Mouse (Mus musculus): Measurements from ENCODE around the gene Pkib. TPM values are rescaled to one million over a fixed set of nuclear protein-coding genes. Genes with fewer than 3 reads are reported as not detected.
A peak's percentile ranks its signal among the peaks of the same experiment; 100 is the strongest.

Pkib gene
- polyA plus RNA-seq, 1 experiment = 69.2 TPM

- H3K4me3 ChIP-seq (ENCODE audit: insufficient read depth, low read length) = no peak overlapping the region
- H3K4me1 ChIP-seq (ENCODE audit: control insufficient read depth, insufficient read depth, low read length) = peaks cover 28% of the 10 kb centered on the region
- TF ChIP-seq CTCF (IDR thresholded peaks at IDR 0.05; ENCODE audit: low read depth, low read length) = no peak
- TF ChIP-seq POLR2A (IDR thresholded peaks at IDR 0.05; ENCODE audit: borderline replicate concordance, low read depth, low read length) = no peak
- peak overlapping the region; percentile 76 for H3K27ac ChIP-seq (ENCODE audit: insufficient read depth, low read depth, low read length)
Measured at GRCm38 (mm10) chr10:57722363-57722762, 90.6 kb downstream of the Pkib start.

DNA sequence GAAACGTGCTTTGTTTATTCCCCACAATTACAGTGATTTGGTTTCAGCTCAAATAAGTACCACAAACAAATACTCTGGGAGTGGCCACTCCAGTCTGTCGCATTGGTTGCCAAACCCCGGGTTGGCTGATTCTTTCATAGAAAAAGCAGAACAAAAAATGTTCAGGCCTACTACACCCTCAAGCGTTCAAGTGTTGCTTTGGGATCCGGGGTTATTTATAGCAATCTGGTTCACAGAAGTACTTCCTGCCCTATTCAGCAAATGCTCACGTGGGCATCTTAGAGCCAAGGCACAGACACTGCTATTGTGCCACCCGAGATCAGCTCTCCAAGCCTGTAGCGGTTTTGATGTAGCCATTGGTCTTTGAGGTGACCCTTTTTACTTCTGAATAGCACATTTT is 95.9 kb downstream of the Pkib start:
- Histone ChIP-seq H3K27ac (ENCODE audit: insufficient read depth, low read depth, low read length) (peak overlapping the region; percentile 94), H3K4me1 (ENCODE audit: control insufficient read depth, insufficient read depth, low read length) (peaks cover 21% of the 10 kb centered on the region), H3K4me3 (ENCODE audit: insufficient read depth, low read length) (peak overlapping the region; percentile 55)
- TF ChIP-seq POLR2A (IDR thresholded peaks at IDR 0.05; ENCODE audit: borderline replicate concordance, low read depth, low read length) (no peak), CTCF (IDR thresholded peaks at IDR 0.05; ENCODE audit: low read depth, low read length) (no peak)

DNA sequence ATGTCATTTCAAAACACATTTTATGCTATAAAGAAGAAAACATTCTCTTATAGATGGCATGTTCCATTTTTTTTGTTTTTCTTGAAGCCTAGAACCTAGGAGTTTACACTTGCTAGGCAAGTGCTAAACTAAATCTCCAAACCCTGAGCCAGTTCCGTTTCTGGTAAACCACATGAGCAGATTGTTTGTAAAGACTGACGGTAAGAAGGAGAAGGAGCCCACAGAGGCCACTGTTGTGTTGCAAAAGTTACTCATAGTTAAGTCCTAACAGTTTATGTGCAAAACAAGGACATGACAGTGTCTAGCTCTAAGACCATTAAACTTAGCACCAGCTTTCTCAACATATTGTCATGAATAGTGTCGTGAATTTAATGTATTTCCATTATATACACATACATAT is 99.9 kb downstream of the Pkib start:
- no peak overlapping the region for H3K27ac ChIP-seq (ENCODE audit: insufficient read depth, low read depth, low read length)
- H3K4me1 ChIP-seq (ENCODE audit: control insufficient read depth, insufficient read depth, low read length) = peaks cover 18% of the 10 kb centered on the region

DNA sequence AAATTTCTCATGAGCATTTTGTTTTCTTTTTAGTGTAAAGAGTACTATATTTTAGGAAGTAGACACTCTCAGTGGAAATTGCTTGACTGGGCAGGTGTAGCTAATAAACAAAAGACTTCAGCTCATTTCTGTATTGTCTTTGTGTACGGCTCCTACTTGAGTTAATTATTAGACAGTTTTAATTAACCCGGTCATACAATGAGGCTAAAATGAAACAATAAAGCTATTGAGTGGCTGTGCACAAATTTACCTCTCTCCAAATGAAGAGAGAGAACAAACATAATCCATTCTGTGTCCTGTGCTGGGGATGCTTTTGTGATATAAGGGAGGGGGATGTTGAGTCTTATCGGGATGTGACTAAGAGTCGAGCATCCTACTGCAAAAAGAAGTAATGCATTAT is 109.0 kb downstream of the Pkib start:
- H3K4me1 ChIP-seq (ENCODE audit: control insufficient read depth, insufficient read depth, low read length) = peaks cover 10% of the 10 kb centered on the region
- H3K27ac ChIP-seq (ENCODE audit: insufficient read depth, low read depth, low read length) = no peak overlapping the region
- TF ChIP-seq CTCF (IDR thresholded peaks at IDR 0.05; ENCODE audit: low read depth, low read length) (no peak), POLR2A (IDR thresholded peaks at IDR 0.05; ENCODE audit: borderline replicate concordance, low read depth, low read length) (no peak)
- no peak overlapping the region for H3K4me3 ChIP-seq (ENCODE audit: insufficient read depth, low read length)

More for the DNA sequence above, 99.9 kb downstream of the Pkib start:
- H3K4me3 ChIP-seq (ENCODE audit: insufficient read depth, low read length) = no peak overlapping the region
- no peak for TF ChIP-seq POLR2A (IDR thresholded peaks at IDR 0.05; ENCODE audit: borderline replicate concordance, low read depth, low read length)
- no peak for TF ChIP-seq CTCF (IDR thresholded peaks at IDR 0.05; ENCODE audit: low read depth, low read length)

GRCm38 (mm10) chr10:57741351-57741750 is 109.6 kb downstream of the Pkib start:
- no peak for TF ChIP-seq CTCF (IDR thresholded peaks at IDR 0.05; ENCODE audit: low read depth, low read length)
- no peak for TF ChIP-seq POLR2A (IDR thresholded peaks at IDR 0.05; ENCODE audit: borderline replicate concordance, low read depth, low read length)

GRCm38 (mm10) chr10:57743045-57743444 is 111.3 kb downstream of the Pkib start:
- no peak for TF ChIP-seq CTCF (IDR thresholded peaks at IDR 0.05; ENCODE audit: low read depth, low read length)
- TF ChIP-seq POLR2A (IDR thresholded peaks at IDR 0.05; ENCODE audit: borderline replicate concordance, low read depth, low read length) = no peak
- Histone ChIP-seq H3K4me1 (ENCODE audit: control insufficient read depth, insufficient read depth, low read length) (peaks cover 17% of the 10 kb centered on the region), H3K4me3 (ENCODE audit: insufficient read depth, low read length) (no peak overlapping the region), H3K27ac (ENCODE audit: insufficient read depth, low read depth, low read length) (no peak overlapping the region)

More at GRCm38 (mm10) chr10:57741351-57741750, 109.6 kb downstream of the Pkib start:
- Histone ChIP-seq H3K4me1 (ENCODE audit: control insufficient read depth, insufficient read depth, low read length) (peaks cover 13% of the 10 kb centered on the region), H3K4me3 (ENCODE audit: insufficient read depth, low read length) (no peak overlapping the region), H3K27ac (ENCODE audit: insufficient read depth, low read depth, low read length) (no peak overlapping the region)

- H3K4me1 ChIP-seq (ENCODE audit: control insufficient read depth, insufficient read depth, low read length) = peaks cover 17% of the 10 kb centered on the region
- H3K4me3 ChIP-seq (ENCODE audit: insufficient read depth, low read length) = peak overlapping the region; percentile 68
- no peak for TF ChIP-seq POLR2A (IDR thresholded peaks at IDR 0.05; ENCODE audit: borderline replicate concordance, low read depth, low read length)
- TF ChIP-seq CTCF (IDR thresholded peaks at IDR 0.05; ENCODE audit: low read depth, low read length) = no peak
- no peak overlapping the region for H3K27ac ChIP-seq (ENCODE audit: insufficient read depth, low read depth, low read length)
Measured at GRCm38 (mm10) chr10:57743606-57744016, 111.8 kb downstream of the Pkib start.

DNA sequence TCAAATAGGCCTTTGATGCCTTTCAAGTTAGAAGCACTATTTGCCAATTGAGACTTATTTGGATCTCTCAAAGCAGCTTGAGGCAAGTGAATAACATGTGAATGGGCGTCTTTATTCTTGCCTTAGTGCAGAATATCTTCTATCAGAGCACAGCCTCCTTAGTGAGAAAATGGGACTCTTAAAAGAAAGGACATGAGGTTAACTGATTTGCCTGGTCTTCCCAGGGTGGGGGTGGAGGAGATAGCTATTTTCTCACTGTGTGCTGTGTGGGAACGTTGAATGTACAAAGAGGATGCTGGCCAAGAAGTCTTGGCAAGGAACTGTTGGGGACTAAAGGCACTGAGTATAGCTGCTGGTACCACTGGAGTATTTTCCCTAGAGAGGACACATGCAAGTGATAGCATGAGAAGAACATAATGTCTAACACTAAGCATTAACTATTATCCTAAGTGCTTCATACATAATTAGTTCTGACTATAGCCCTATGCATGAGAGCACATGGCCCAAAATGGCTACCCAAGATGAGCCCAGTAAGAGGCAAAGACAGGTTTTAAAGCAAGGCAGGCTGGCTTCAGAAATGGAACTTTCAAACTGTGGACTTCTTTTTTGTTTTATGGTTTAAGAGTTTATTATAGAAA is 112.5 kb downstream of the Pkib start:
- no peak overlapping the region for H3K27ac ChIP-seq (ENCODE audit: insufficient read depth, low read depth, low read length)
- peaks cover 17% of the 10 kb centered on the region for H3K4me1 ChIP-seq (ENCODE audit: control insufficient read depth, insufficient read depth, low read length)
- H3K4me3 ChIP-seq (ENCODE audit: insufficient read depth, low read length) = no peak overlapping the region
- TF ChIP-seq POLR2A (IDR thresholded peaks at IDR 0.05; ENCODE audit: borderline replicate concordance, low read depth, low read length) = no peak
- TF ChIP-seq CTCF (IDR thresholded peaks at IDR 0.05; ENCODE audit: low read depth, low read length) = no peak

DNA sequence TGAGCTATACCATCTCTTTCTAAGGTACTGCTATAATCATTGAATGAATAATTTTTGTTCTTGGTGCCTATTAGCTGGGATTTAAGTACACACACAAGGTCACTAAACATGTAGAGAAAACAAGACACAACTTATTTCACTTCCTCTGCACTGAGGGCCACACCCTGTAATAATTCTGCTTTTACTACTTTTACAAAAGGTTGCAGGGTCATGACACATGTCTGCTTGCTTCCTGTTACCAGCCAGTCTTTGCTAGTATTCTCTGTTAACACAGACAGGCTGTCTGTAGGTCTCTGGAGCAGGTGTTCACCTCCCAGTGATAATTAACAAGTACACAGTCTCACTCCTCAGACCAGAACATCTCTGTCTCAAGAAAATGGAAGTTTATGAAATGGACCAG is 113.7 kb downstream of the Pkib start:
- Histone ChIP-seq H3K4me3 (ENCODE audit: insufficient read depth, low read length) (no peak overlapping the region), H3K4me1 (ENCODE audit: control insufficient read depth, insufficient read depth, low read length) (peaks cover 17% of the 10 kb centered on the region), H3K27ac (ENCODE audit: insufficient read depth, low read depth, low read length) (no peak overlapping the region)
- TF ChIP-seq CTCF (IDR thresholded peaks at IDR 0.05; ENCODE audit: low read depth, low read length) (no peak), POLR2A (IDR thresholded peaks at IDR 0.05; ENCODE audit: borderline replicate concordance, low read depth, low read length) (no peak)

DNA sequence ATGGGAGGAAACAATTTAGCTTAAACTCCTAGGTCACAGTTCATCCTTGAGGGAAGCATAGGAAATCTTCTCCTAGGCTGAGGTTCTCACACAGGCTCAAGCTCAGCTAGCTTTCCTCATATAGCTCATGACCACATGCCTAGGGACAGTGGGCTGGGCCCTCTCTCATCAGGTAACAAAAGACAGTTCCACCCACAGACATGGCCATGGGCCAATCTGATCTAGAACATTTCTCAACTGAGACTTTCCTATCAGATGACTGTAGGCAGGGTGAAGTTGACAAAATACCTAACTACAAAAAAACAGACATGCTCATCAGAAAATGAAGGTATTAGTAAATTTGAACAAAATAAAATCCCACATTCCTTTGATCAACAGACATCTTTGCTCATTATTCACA is 115.3 kb downstream of the Pkib start:
- H3K4me1 ChIP-seq (ENCODE audit: control insufficient read depth, insufficient read depth, low read length) = peaks cover 17% of the 10 kb centered on the region
- no peak for TF ChIP-seq POLR2A (IDR thresholded peaks at IDR 0.05; ENCODE audit: borderline replicate concordance, low read depth, low read length)
- TF ChIP-seq CTCF (IDR thresholded peaks at IDR 0.05; ENCODE audit: low read depth, low read length) = no peak
- H3K4me3 ChIP-seq (ENCODE audit: insufficient read depth, low read length) = no peak overlapping the region
- no peak overlapping the region for H3K27ac ChIP-seq (ENCODE audit: insufficient read depth, low read depth, low read length)
